Mouse (Mus musculus) layer of hippocampus, postnatal 36 days (tissue): ENCODE data around the gene En1. TPM values are rescaled to one million over a fixed set of nuclear protein-coding genes. Genes with fewer than 3 reads are reported as not detected.

Experiments
- DNase-seq, 2 experiments: peaks; one replicate each; pipeline ENCODE4 v3.0.0; 2022
- total RNA-seq, 2 experiments: library from RNA; stranded (reverse); gene quantifications; 2 replicates each; pipeline ENCODE4 v1.2.3; 2021

The En1 gene
- total RNA-seq, 2 experiments from 2014 or later: not detected

DNA sequence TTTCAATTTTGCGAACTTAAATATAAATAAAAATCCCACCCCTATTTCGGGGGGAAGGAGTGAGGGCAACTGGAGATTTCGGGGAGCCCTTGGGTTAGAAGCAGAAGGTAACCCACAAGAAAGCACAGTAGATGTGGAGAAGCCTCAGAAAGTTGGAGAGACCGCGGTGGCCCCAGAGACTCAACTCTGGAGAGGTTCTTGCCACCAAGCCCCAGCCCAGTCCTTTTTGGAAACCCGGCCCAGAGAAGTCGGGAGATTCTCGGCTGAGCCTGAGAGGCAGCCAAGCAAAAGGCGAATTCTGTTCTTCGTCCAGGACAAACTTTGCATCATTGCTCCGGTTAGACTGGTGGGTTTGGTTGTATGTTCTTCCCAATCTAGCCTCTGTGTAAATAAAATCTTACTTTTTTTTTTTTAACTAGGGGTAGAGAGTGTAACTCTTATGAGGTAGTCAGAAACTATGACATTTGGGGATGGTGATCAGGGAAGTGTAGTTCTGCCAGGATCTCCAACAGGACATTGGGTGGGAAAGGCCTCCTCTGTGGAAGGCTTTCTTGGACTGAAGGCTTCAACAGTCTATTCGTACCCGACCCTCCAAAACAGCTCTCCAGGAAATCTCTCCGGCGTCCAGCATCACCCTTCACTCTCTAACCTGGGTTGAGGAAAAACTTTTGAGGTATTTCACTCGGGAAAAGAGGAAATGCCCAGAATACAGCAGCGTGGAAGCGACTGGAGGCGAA lies 1.5 kb upstream of the En1 start:
- no peak for DNase-seq

DNA sequence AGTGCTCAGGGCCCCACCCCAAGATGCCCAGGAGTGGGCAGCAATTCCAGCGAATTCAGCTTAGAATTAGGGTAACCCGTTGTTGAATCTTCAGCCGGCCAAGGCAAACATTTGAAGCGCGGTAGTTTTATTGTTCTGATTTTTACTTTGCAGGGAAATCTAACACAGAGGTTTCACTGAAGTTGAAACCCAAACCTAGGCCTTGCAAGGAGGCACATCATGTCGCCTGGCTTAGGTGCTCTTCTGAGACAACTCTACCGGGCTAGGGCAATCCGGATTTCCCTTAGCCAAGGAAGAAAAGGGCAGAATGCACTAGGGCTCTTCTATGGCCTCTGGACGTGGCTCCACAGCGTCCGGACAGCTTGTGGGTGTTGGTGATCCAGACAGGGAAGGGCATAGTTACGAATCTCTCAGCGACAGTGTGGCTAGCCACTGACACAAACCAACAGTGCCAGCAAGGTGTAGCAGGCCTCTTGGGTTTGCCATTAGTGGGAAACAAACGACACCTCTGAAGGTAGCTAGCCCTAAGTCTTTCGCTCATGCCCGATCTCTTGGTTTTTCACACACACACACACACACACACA lies 873 bp upstream of the En1 start:
- no peak for DNase-seq

DNA sequence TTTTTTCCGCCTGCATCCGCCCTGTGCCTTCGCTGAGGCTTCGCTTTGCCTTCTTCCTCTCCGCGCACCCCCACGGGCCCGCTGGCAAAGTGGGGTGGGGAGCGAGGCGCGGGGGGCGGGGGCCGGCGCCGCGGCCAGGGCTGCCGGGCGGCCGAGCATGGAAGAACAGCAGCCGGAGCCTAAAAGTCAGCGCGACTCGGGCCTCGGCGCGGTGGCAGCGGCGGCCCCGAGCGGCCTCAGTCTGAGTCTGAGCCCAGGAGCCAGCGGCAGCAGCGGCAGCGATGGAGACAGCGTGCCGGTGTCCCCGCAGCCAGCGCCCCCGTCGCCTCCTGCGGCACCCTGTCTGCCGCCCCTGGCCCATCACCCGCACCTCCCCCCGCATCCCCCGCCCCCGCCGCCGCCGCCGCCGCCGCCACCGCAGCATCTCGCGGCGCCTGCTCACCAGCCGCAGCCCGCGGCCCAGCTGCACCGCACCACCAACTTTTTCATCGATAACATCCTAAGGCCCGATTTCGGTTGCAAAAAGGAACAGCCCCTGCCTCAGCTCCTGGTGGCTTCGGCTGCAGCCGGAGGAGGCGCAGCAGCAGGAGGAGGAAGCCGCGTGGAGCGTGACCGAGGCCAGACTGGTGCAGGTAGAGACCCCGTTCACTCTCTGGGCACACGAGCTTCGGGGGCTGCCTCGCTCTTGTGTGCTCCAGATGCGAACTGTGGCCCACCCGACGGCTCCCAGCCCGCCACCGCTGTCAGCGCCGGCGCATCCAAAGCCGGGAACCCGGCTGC lies 848 bp downstream of the En1 start:
- DNase-seq: no peak

DNA sequence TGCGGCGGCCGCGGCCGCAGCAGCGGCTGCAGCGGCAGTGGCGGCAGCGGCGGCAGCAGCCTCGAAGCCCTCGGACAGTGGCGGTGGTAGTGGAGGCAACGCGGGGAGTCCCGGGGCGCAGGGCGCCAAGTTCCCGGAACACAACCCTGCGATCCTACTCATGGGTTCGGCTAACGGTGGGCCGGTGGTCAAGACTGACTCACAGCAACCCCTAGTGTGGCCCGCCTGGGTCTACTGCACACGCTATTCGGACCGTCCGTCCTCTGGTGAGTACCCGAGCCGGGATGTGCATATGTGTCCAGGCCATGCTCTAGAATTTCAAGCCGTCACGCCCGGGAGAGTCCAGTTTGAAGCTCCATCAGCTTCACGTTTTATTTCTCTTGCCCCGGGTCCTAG lies 1.4 kb downstream of the En1 start:
- no peak for DNase-seq

DNA sequence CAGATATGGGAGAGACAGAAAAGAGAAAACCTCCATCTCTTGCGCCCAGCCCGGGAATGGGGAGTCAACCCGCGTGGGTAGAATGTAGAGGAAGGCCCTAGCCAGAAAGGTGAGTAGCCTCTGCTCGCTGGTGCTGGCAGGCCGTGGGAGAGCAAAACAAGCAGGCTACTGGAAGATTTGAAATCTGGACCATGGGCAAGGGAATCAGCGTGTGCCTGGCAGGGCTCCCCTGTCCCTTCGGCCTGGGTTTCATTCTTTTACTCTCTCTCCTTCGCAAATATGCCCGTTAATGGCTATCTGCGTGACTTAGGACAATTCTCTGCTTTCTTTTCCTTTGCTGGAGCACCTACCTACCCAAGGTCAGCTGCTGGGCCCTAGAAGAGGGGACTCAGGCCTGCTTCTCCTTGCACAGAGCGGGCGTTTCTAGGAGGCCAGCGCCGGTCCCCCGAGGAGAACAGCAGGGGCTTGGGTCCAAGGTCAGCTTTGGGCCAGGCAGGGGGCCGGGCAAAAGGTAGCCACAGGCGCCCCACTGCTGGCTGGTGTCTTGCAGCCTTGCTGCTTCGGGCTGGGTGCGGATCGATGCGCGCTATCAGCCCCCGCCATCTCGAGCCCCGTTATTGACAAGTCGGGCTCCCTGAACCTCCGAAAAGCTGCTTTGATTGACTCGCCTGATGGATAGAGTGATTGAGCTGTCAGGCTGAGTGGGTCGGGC lies 2.4 kb downstream of the En1 start:
- DNase-seq: no peak

DNA sequence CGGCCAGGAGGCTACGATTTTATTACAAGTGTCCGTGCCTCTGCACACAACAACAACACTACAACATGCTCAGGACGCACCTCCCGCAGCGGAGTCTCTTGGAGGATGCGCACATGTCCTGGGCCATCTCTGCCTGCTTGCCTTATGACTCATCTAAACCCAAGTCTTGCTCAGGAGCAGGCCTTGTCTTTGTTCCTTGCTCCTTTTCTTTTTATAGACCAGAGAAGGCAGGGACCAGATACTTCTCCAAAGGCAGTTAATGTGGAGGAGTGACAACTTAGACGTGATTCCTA lies 2.9 kb downstream of the En1 start:
- DNase-seq: no peak

DNA sequence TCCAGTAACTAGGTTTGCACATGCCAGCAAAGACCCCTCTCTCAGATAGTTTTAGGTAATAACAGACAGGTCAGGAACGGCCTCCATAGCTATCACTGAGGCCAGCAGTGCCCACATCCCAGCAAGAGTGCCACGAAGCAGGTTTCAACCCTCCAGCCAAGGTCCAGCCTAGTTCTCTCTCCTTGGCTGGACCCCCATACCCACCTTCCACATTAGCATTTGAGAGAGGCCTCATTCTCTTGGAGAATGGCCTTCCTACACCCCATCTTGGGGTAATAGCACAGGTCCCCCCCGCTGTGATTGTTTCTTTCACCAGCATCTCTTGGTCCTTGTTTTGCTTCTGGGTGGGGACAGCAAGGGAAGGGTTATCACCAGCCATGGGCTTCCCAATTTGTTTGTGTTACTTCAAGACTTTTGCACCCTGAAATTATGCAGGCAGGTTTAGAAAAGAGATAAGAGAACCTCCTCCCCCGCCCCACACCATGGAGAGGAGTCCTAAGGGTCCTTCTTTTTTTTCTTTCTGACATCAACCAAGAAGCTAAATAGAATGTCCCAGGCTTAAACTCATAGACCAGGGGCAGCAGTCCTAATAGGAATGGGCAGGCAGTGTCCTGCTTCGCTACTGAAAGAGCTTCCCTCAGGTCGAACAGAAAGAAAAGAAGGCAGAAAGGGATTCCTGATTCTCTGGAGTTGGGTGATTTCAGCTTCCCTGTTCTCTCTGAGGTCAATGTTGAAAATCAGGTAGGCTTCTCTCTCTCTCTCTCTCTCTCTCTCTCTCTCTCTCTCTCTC lies 3.5 kb downstream of the En1 start:
- DNase-seq: no peak

DNA sequence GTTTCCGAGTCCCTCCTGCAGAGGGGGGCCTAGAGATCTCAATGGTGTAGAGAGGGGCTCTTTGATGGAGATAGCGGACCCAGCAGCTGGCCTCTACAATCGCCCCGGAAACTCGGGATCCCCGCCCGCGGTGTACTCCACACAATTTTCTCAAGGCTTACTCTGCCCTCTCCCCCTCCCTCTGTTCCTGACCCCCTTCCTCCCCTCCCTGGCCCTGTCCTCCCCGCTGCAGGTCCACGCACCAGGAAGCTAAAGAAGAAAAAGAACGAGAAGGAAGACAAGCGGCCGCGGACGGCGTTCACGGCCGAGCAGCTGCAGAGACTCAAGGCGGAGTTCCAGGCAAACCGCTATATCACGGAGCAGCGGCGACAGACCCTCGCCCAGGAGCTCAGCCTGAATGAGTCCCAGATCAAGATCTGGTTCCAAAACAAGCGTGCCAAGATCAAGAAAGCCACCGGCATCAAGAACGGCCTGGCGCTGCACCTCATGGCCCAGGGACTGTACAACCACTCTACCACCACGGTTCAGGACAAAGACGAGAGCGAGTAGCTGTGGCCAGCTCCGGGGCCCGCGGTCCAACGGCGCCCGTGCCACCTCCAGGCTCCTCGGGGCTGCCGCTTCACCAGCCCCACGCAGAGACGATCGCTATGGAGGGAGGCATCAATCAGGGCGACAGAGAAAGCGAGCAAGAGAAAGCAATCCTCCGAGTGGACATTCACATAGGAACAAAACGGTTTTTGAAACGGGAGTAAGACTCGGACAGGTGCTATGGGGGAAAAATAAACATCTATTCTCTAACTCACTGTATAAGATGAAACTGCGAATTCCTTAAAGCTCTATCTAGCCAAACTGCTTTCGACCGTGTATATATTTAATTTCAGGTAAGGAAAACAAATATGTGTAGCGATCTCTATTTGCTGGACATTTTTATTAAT lies 4.7 kb downstream of the En1 start:
- no peak for DNase-seq

DNA sequence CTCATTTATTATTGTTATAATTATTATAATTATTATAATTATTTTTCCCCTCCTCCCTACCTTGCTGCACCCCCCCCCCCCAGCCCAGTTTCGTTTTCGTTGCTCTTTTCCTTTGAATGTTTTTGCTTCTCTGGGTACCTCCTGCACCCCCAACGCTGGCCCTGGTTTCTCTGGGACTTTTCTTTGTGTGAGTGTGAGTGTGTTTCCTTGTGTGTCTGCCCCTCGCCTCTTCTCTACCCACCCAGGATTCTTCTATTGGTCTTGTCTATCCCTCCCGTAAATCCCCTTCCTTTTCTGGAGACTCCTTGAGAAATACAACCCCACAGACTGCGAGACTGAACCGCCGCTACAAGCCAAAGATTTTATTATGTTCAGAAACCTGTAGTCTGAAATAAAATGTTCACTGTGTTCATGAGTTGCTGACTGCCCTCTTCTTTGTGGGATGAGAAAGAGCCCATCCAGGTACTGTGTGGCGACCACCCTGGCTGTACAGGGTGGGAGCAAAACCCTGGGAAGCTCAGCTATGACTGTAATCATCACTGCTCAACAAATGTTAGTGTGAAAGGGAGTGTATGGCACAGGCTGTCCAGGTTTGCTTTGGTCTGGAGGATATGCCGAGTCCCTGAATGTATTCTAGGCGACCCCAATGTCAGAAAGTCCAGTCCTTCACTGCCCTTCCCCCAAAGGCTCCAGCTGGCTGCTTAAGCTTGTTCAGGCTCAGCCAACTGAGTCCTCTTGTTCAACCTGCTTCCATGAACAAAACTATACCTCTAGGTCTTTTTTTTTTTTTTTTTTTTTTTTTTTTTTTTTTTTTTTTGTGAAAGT lies 5.6 kb downstream of the En1 start:
- DNase-seq: no peak

DNA sequence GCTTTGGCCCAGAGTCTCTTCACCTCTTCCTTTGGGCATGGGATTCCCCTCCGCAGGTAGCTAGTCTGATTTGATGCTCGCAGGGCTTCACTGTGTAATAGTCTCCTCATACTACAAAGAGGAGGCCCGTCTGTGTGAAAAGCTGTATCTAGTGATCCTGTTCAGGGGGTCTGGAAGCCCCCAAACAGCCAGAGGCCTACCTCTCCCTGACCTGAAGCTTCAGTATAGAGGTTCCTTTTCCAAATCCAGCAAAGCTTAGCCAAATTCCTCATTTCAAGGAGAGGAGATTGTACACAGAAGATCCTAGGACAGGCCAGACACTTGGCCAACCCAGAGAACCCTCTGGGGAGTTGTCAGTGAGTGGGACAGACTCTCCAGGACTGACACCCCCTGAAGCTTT lies 6.2 kb downstream of the En1 start:
- no peak for DNase-seq

DNA sequence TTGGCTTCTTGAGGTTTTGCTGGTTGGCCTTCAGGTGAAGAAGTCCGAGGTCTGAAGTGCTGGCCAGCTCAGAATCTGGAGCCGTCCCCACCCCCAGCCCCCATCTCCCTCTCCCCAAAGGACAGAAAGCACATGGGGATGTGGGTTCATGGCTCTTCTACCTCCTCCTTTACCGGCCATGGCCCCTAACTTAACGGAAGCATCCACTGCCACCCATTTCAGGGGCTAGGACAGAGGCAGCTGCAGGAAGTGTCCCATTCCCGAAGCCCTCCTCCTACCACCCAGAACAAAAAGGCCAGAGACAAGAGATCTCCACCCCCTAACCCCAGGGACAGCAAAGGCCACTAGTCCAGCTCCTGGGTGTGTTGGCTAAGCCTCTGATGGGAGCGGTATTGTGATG lies 7.4 kb downstream of the En1 start:
- no peak for DNase-seq

DNA sequence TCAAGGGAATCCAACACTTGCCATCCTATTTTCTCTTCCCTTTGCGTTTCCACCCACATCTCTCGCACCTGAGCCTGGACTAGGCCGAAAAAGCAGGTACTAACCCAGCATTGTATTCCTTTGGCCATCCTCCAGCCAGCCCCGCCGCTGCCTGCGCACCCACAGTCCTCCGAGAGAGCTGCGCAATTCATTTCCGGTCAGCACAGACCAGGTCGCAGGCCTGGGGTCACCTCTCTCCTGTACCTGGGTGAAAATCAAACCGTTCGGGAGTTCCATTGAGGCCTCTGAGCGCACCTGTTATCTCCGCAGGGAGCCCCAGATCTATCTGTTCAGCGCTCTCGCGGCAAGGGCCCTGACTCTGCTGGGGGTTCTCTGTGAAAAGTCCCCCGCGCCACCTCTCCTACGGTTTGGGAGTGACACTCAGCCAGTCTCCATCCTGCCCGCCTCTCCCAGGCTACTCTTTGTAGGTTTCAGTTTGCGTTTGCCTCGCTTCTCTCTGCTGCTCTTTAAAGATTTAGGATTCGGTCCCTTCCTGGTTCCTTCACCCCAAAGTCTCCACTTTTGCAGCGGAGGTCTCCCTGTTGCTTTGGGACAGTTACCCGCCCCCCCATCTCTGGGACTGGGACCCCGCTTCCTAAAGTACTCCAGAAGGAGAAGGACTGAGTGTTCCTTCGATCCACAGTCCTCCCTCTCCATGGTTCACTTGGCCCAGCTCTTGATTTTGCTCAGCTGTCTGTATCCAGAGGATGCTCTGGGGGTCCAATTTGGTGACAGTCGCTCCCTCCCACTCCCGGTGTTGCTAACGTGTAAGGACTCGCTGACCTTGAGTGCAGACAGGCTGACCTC lies 11.5 kb downstream of the En1 start:
- no peak for DNase-seq

DNA sequence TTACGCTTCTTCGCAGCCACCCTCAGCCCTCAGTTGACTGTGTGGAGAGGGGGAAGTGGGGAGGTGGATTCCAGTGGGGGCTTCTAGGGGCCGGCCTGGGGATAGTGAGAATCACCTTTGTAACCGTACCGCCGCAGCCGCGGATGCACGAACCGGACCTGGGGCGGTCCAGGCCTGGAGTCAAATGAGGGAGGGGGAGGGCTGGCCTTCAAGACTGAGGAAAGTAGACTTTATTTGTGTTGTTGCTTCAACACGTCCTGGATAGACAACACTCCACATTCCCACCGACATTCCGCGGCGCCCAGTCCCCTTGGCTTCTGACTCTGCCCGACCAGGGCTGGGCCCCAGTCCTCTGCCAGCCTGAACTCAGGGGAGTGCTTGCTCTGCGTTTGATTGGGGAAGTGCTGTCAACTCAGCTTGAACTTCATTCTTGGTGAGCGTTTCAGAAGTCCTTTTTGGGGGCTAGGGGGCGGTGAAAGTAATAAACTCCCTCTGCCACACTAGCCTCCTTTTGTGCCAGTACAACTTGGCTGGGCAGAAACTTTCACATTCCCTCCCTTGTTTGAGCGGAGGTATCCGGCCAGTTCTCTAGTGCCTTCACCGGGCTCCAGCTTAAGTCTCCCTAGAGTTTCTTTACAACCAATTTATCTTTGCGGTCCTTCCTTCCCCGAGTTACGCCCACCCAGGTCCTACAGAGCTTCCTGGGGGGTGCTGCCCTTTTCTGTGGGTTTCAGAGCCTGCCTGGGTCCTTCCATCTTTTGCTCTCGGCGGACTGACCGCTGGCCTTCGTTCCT lies 12.3 kb downstream of the En1 start:
- DNase-seq: no peak

DNA sequence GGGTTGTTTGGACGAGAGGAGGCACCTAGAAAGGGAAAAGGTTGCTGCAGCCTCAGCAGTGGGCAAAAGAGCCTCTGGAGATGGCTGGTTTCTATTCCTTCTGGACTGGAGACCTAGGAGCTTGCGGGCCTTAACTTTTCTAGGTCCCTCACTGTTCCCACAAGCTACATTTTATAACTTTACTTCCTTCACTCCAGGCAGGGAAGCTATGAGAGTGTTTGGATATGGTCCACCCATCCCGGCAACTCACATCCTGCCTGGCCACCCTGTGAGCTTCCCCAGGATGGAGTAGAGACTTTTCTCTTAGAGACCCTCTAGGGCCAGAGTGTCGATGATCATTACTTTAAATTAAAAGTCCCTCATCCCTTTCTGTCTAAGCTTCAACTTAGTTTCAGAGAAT lies 13.3 kb downstream of the En1 start:
- no peak for DNase-seq

DNA sequence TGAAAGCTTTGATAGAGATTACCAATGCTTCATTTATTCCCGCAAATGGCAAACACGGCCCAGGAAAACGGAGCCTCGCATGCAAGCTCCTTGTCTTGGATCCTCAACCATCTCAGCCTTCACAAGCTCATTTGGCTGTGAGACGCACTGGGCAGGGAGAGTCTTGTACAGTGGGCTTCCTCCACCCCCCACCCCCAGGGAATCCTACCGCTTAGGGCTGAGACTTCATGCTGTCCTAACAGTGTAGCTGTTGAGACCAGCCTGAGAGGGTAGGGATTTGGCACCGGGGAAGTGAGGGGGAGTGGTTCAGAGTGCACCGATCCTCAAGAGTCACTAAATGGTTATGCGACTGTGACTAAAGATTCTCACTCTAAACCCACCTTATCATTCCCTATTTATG lies 13.7 kb downstream of the En1 start:
- DNase-seq: no peak

DNA sequence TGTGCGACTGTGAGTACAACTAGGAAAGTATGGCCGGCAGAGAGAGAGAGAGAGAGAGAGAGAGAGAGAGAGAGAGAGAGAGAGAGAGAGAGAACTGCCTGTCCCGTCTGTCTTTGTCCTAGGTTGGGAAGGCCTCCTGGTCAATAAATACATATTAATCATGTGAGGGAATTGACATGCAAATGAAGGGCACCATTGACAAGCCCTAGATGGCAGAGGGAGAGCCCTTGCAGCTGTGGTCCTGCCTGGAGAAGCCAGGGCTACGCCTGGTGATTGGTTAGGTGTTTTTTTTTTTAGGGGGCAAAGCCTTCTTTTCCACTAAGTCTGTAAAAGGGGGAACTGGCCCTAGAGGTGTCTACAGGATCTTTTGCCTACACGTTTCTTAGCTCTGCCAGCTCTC lies 19.2 kb downstream of the En1 start:
- DNase-seq: no peak

DNA sequence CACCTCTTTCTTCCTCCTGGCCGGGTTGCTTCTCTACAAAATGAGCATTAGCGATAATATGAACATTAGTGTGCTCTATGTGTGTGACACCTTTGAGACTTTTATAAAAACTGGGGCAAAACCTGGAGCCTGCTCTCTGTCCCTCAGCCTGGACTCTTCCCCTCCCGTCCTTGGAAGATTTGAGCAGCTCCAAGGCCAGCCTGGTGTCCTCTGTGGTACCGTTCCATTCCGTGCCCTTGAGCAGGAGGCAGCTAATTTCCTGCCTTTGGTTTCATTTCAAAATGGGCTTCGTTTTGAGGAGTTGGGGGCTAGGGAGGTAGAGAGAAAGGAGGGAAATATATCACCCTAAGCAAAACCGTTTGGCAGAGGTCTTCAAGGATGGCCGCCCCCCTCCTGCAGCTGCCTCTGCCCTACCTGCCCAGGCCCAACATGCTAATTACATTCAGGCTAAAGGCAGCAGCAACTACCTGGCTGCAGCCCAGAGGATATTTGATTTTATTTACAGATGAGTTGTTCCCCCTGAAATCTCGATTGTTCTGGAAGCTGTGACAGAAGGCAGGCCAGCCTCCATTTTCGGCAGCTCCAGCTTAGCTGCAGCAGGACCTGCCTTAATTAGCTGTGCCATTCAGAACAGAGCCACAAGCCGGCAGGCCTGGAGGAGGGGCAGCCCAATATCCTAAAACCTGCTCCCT lies 24.9 kb downstream of the En1 start:
- DNase-seq: no peak

DNA sequence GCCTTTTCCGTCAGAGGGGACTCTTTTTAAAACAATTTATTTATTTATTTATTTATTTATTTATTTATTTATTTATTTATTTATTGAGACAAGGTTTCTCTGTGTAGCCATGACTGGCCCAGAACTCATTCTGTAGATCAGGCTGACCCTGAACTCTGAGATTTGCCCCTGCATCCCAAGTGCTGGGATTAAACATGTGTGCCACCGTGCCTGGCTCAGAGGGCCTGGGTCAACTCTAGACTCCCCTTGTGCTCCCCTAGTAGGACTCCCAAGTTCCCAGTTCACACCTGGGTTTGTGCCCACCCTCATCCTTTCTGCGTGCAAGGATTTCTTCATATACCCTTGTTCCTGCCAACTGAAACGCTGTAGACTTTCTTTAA lies 25.4 kb downstream of the En1 start:
- DNase-seq: no peak
